Mouse (Mus musculus) liver, adult 2 months (tissue): ENCODE measurements around the gene Chit1.

ENCODE experiments used
- CTCF ChIP-seq: fragments of 200-500 bp; IDR thresholded peaks from 2 replicates; pipeline ENCODE4 v1.5.1; 2011; ENCODE audit warnings: low read depth, low read length, control low read depth
- POLR2A ChIP-seq: fragments of 200-500 bp; IDR thresholded peaks from 2 replicates; pipeline ENCODE4 v1.6.1; 2011; ENCODE audit warnings: low read length, control low read depth; ENCODE audit not compliant: insufficient read depth; ENCODE audit errors: extremely low read depth

GRCm38 (mm10) chr1:134151655-134152412, 40.8 kb downstream of the Chit1 start:
- peak; percentile 74 for TF ChIP-seq CTCF
- TF ChIP-seq POLR2A, result no peak
